Mouse (Mus musculus) mouse trophoblast stem cell (cell line): ENCODE data around the gene R3hdm2.

ENCODE experiments used
- in situ Hi-C, 2 experiments: fragments of 300-500 bp; cut with MseI, MboI; formaldehyde crosslinking; loops; 2 replicates in 1 of 2; 3 replicates in 1 of 2; pipeline ENCODE4 v1.15.1; 2025

R3hdm2 gene

GRCm38 (mm10) chr10:127353909-127354895 is 25.9 kb upstream of the R3hdm2 start, which contains the start of gene Inhbe:
Gene Inhbe, minus strand, starts transcription at chr10:127354411.
- in situ Hi-C loops, result no loop called here

- in situ Hi-C loops, result no loop called here
These were observed 24.8 kb upstream of the R3hdm2 start for GRCm38 (mm10) chr10:127355336-127355735.

GRCm38 (mm10) chr10:127360714-127361113 is 19.4 kb upstream of the R3hdm2 start:
- in situ Hi-C loops, result no loop called here

GRCm38 (mm10) chr10:127367116-127367515 is 13.0 kb upstream of the R3hdm2 start:
- in situ Hi-C loops, result no loop called here

- in situ Hi-C loops, result no loop called here
These were observed 11.9 kb upstream of the R3hdm2 start for GRCm38 (mm10) chr10:127368273-127368672.

GRCm38 (mm10) chr10:127369834-127370820 is 10.0 kb upstream of the R3hdm2 start, which contains the start of gene Inhbc:
Gene Inhbc, minus strand, starts transcription at chr10:127370431.
- in situ Hi-C loops, result no loop called here

- in situ Hi-C loops, result no loop called here
These were observed 9.1 kb upstream of the R3hdm2 start for GRCm38 (mm10) chr10:127371023-127371422.

- in situ Hi-C loops, result no loop called here
These were observed 2.4 kb upstream of the R3hdm2 start for GRCm38 (mm10) chr10:127377700-127378099.

- in situ Hi-C loops, result no loop called here
These were observed 473 bp upstream of the R3hdm2 start for GRCm38 (mm10) chr10:127379654-127380053.

GRCm38 (mm10) chr10:127380767-127381742 is 928 bp downstream of the R3hdm2 start:
- in situ Hi-C loops, result no loop called here

- in situ Hi-C loops, result no loop called here
These were observed 1.6 kb downstream of the R3hdm2 start for GRCm38 (mm10) chr10:127381743-127382134.

- in situ Hi-C loops, result no loop called here
These were observed 11.6 kb downstream of the R3hdm2 start for GRCm38 (mm10) chr10:127391774-127392173.

GRCm38 (mm10) chr10:127404701-127405100 is 24.6 kb downstream of the R3hdm2 start:
- in situ Hi-C loops, result no loop called here

- in situ Hi-C loops, result no loop called here
These were observed 27.3 kb downstream of the R3hdm2 start for GRCm38 (mm10) chr10:127407391-127407790.

- in situ Hi-C loops, result no loop called here
These were observed 32.0 kb downstream of the R3hdm2 start for GRCm38 (mm10) chr10:127412101-127412500.

GRCm38 (mm10) chr10:127412776-127413175 is 32.6 kb downstream of the R3hdm2 start:
- in situ Hi-C loops, result no loop called here

- in situ Hi-C loops, result no loop called here
These were observed 33.5 kb downstream of the R3hdm2 start for GRCm38 (mm10) chr10:127413585-127413984.

- in situ Hi-C loops, result no loop called here
These were observed 34.0 kb downstream of the R3hdm2 start for GRCm38 (mm10) chr10:127414141-127414540.

- in situ Hi-C loops, result no loop called here
These were observed 40.0 kb downstream of the R3hdm2 start for GRCm38 (mm10) chr10:127420131-127420530.

- in situ Hi-C loops, result no loop called here
These were observed 40.7 kb downstream of the R3hdm2 start for GRCm38 (mm10) chr10:127420676-127421353.
